Mouse (Mus musculus) kidney, adult 10 weeks (tissue): Measurements from ENCODE around the gene Btnl9. TPM values are rescaled to one million over a fixed set of nuclear protein-coding genes. Genes with fewer than 3 reads are reported as not detected.

ENCODE experiments used
- polyA plus RNA-seq: library from polyadenylated mRNA; stranded (reverse); fragments of 350-450 nt; fragmentation: Illumina TruSeq; extraction: RNeasy Lipid Tissue Mini Kit (QIAGEN cat#74804); gene quantifications from one replicate; pipeline ENCODE4 v1.2.3, GENCODE M21; 2014; ENCODE audit warnings: low read depth, low replicate concordance

The Btnl9 gene
- polyA plus RNA-seq = 20.0 TPM

DNA sequence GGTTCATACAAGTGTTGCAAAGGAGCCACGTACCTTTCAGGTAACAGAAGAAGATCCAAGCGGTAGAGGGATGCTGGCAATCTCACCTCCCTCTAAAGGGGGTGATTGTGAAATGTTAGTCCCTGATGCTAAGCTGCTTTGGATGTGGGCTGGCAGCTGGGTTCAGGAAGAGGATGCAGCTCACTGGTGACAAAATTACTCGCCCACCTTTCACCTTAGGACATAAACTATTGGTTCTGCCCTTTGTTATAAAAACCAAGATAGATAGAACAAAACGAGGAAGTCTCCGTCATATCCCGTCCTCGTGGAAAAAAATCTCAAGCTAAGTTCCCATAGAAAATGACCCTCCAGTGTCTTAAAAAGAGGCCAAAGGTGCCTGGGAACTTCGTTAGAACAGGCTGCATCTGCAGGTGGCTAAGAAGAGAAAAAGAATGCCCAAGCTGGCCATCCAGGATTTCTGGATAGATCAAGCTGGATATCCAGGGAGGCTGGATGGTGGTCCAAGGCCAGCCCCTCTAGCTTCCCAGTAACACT, at the start of gene Btnl9:
Btnl9 (minus strand) TSS at position 205 of the 534 bp plus-strand sequence.

DNA sequence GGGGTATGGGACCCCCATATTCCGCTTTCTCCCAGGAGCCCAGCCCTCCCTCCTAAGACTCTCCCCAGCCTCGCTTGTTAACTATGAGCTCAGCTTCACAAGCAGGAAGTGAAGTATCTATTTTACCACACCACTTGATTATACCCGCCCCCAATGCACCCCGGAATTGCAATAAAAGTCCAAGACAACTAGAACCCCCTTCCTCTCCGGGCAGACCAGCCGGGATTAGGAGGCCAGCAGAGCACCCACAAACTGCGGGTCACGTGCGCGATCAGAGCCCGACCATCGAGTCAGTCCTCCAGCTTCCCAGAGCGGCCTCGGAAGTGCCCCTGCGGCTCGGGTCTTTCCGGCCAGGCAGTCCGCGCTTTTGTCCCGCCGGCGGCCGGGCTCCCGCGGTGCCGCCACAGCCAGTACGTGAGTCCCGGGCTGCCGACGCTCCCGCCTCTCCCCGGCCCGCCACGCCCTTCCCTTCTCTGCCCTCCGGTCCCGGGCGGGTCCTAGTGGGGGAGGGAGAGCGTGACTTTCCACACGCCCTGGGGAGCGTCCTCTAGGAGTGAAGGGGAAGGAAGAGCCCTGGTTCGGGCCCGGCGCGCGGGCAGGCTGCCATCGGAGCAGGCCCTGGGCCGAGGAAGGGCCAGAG, 16.3 kb upstream of the Btnl9 start, which contains the start of gene Zfp62:
Zfp62 (plus strand) TSS at position 164 of the 640 bp plus-strand sequence.

DNA sequence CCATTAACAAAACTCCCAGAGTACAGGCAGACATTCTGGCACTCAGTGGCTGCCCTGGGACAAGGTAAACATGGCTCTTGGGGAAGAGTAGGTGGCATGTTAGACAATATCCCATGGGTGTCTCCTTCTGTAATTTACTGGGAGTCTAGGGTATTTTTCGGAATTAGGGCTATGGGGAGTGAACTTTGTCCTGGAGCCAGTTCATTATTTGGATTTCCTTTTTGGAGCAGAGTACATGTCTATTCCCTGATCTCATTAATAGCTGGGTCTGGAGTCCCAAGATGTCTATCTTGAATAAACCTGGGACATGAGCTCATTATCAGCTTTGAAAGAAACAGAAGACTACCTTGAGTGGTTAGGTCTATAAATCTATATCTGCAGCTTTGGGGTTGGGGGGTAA, 32.9 kb downstream of the Btnl9 start, which contains the start of gene Olfr1394:
Olfr1394 (plus strand) TSS at position 301 of the 400 bp plus-strand sequence.

DNA sequence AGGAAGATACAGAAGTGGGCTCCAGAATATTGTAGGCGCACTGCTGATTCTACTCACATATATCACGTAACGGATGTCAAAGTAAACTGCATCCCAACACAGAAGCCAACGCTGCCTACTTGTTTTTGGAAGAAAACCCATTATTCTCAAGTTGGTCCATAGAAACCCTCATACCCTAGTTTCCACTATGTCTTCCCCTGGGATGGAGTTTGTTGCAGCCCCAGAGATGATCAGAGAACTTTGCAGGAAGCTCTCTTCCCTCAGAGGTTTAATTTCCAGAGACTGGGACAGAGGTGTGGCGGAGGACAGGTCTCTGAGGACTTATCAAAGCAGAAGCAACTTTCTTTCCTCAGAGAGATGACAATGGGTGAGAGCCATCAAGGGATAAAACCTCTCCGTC, 45.0 kb downstream of the Btnl9 start, which contains the start of gene Olfr1395:
Olfr1395 (plus strand) TSS at position 301 of the 400 bp plus-strand sequence.

Other genes with a start within 250 kb of the Btnl9 start
- gene Psme2b, start 241.0 kb downstream of the Btnl9 start, polyA plus RNA-seq = 2.3 TPM
- 0.49 TPM for gene Olfr56, start 208.3 kb downstream of the Btnl9 start, polyA plus RNA-seq
- gene 9930111J21Rik1, start 207.8 kb downstream of the Btnl9 start, polyA plus RNA-seq = 2.4 TPM
- gene Gm12185, start 194.9 kb downstream of the Btnl9 start, polyA plus RNA-seq = 0.49 TPM
- 20.9 TPM for gene Tgtp1, start 193.0 kb downstream of the Btnl9 start, polyA plus RNA-seq
- 12.1 TPM for gene 9930111J21Rik2, start 135.9 kb downstream of the Btnl9 start, polyA plus RNA-seq
- 15.1 TPM for gene Tgtp2, start 123.0 kb downstream of the Btnl9 start, polyA plus RNA-seq
- 7.9 TPM for gene Ifi47, start 110.6 kb downstream of the Btnl9 start, polyA plus RNA-seq
- 2.2 TPM for gene Olfr1396, start 72.3 kb downstream of the Btnl9 start, polyA plus RNA-seq
- not detected for gene Olfr1395, start 44.9 kb downstream of the Btnl9 start, polyA plus RNA-seq
- gene Olfr1394, start 32.8 kb downstream of the Btnl9 start, polyA plus RNA-seq = not detected
- 91.5 TPM for gene Zfp62, start 16.1 kb upstream of the Btnl9 start, polyA plus RNA-seq
- gene Mgat1, start 57.0 kb upstream of the Btnl9 start, polyA plus RNA-seq = 38.5 TPM
- 1.4 TPM for gene Olfr1393, start 91.1 kb upstream of the Btnl9 start, polyA plus RNA-seq
- 0.24 TPM for gene Olfr1392, start 98.1 kb upstream of the Btnl9 start, polyA plus RNA-seq
- not detected for gene Olfr10, start 117.6 kb upstream of the Btnl9 start, polyA plus RNA-seq
- gene Olfr1391, start 135.6 kb upstream of the Btnl9 start, polyA plus RNA-seq = not detected
- not detected for gene Olfr1390, start 148.0 kb upstream of the Btnl9 start, polyA plus RNA-seq
- not detected for gene Olfr1389, start 235.9 kb upstream of the Btnl9 start, polyA plus RNA-seq
- not detected for gene Olfr1388, start 249.5 kb upstream of the Btnl9 start, polyA plus RNA-seq